Mouse (Mus musculus) ovary, adult 18-20 months (tissue): Measurements from ENCODE around the gene Zp1.

Experiments
- DNase-seq: peaks from one replicate; pipeline ENCODE4 v3.0.0; 2022; ENCODE audit warnings: low spot score, mixed read lengths

Zp1 gene

GRCm38 (mm10) chr19:10920532-10920931, at the start of gene Zp1:
Gene Zp1 (minus strand): TSS chr19:10920632.
- no peak for DNase-seq

GRCm38 (mm10) chr19:10968578-10968977, 48.1 kb upstream of the Zp1 start:
- DNase-seq = peak; percentile 84

GRCm38 (mm10) chr19:10965721-10966120, 45.3 kb upstream of the Zp1 start:
- peak; percentile 57 for DNase-seq

GRCm38 (mm10) chr19:10959978-10960346, 39.5 kb upstream of the Zp1 start:
- no peak for DNase-seq

GRCm38 (mm10) chr19:10959085-10959977, 38.9 kb upstream of the Zp1 start:
- no peak for DNase-seq

- DNase-seq = no peak
Observed at GRCm38 (mm10) chr19:10952021-10952939, 31.8 kb upstream of the Zp1 start.

GRCm38 (mm10) chr19:10949558-10949957, 29.1 kb upstream of the Zp1 start:
- DNase-seq = no peak

- peak; percentile 92 for DNase-seq
Observed at GRCm38 (mm10) chr19:10949112-10949511, 28.7 kb upstream of the Zp1 start, which contains the start of gene Ccdc86. Gene Ccdc86 (minus strand): TSS chr19:10949266.

- DNase-seq = no peak
Observed at GRCm38 (mm10) chr19:10948416-10948815, 28.0 kb upstream of the Zp1 start.

GRCm38 (mm10) chr19:10947219-10947618, 26.8 kb upstream of the Zp1 start:
- no peak for DNase-seq

- no peak for DNase-seq
Observed at GRCm38 (mm10) chr19:10946506-10946905, 26.1 kb upstream of the Zp1 start.

GRCm38 (mm10) chr19:10943955-10944354, 23.5 kb upstream of the Zp1 start:
- no peak for DNase-seq

- no peak for DNase-seq
Observed at GRCm38 (mm10) chr19:10940801-10941457, 20.5 kb upstream of the Zp1 start.

- peak; percentile 57 for DNase-seq
Observed at GRCm38 (mm10) chr19:10940097-10940800, 19.8 kb upstream of the Zp1 start.

GRCm38 (mm10) chr19:10938771-10939170, 18.3 kb upstream of the Zp1 start:
- DNase-seq = no peak

- DNase-seq = no peak
Observed at GRCm38 (mm10) chr19:10937110-10937563, 16.7 kb upstream of the Zp1 start, which contains the start of gene Ptgdr2. Gene Ptgdr2 (plus strand): TSS chr19:10937160.

GRCm38 (mm10) chr19:10936077-10936476, 15.6 kb upstream of the Zp1 start:
- no peak for DNase-seq

GRCm38 (mm10) chr19:10935029-10935428, 14.6 kb upstream of the Zp1 start:
- DNase-seq = no peak

- no peak for DNase-seq
Observed at GRCm38 (mm10) chr19:10930641-10931040, 10.2 kb upstream of the Zp1 start.

GRCm38 (mm10) chr19:10926666-10927065, 6.2 kb upstream of the Zp1 start:
- no peak for DNase-seq

GRCm38 (mm10) chr19:10926123-10926621, 5.7 kb upstream of the Zp1 start:
- no peak for DNase-seq
